21 mouse cellular contexts compared by ENCODE assay signal in genomic region chr15:83180004-83180403, GRCm38 (mm10). TPM values are rescaled to one million over a fixed set of nuclear protein-coding genes. Genes with fewer than 3 reads are reported as not detected.
DNase-seq lines count a peak whose midpoint lies in the region; ATAC-seq and TF ChIP-seq lines count a peak whose summit lies in the region.
"Had no signal": no experiment of that assay in that cellular context is flagged by ENCODE, and none has a peak within 500 bp of the region (broad histone marks: within the 10 kb centered on the region; RNA-seq: fewer than 3 reads in every experiment).

No protein-coding gene starts in this region.

- H3K9ac ChIP-seq in midbrain, embryonic 11.5 days (ENCODE audit: low read length), result no peak overlapping the region
- H3K9ac ChIP-seq in midbrain, embryonic 16.5 days (ENCODE audit: low read depth, low read length), result no peak overlapping the region
- H3K9ac ChIP-seq in ES-Bruce4 (ENCODE audit: low read depth, poor library complexity, severe bottlenecking), result no peak overlapping the region
- no peak overlapping the region for H3K9ac ChIP-seq in ES-E14 (ENCODE audit: insufficient read depth, low read depth, low read length, poor library complexity, severe bottlenecking)
- H3K9ac ChIP-seq: embryonic facial prominence, embryonic 12.5 days; forebrain, embryonic 13.5 days; forebrain, embryonic 15.5 days; forebrain, postnatal 0 days had no signal

- H3K4me2 ChIP-seq in midbrain, embryonic 11.5 days, result no peak overlapping the region
- H3K4me2 ChIP-seq in midbrain, embryonic 16.5 days (ENCODE audit: low read length), result no peak overlapping the region
- H3K4me2 ChIP-seq: embryonic facial prominence, embryonic 12.5 days; forebrain, embryonic 13.5 days; forebrain, embryonic 15.5 days had no signal

- no peaks in the 10 kb centered on the region for H3K4me1 ChIP-seq in midbrain, embryonic 11.5 days (ENCODE audit: control insufficient read depth, insufficient read depth, low read length)
- no peaks in the 10 kb centered on the region for H3K4me1 ChIP-seq in midbrain, embryonic 16.5 days (ENCODE audit: control insufficient read depth, insufficient read depth, low read length)
- H3K4me1 ChIP-seq in ES-Bruce4 (ENCODE audit: control insufficient read depth, insufficient read depth, low read length), result peaks cover 9% of the 10 kb centered on the region
- H3K4me1 ChIP-seq in ES-E14 (ENCODE audit: control insufficient read depth in 2 of 2, insufficient read depth in 2 of 2, low read length in 2 of 2, poor library complexity in 1 of 2), result peaks cover 0 to 29% of the 10 kb centered on the region in 2 experiments; a peak in 3 of 4 replicates
- H3K4me1 ChIP-seq: embryonic facial prominence, embryonic 12.5 days; forebrain, embryonic 13.5 days; forebrain, embryonic 15.5 days had no signal

- in situ Hi-C loops in ES-E14 (cut with MboI; ENCODE audit: low sequenced_read_pairs in 2 of 2, unreplicated experiment in 2 of 2), result no loop called here

- H3K9me3 ChIP-seq in midbrain, embryonic 11.5 days (ENCODE audit: control insufficient read depth, low read length), result no peaks in the 10 kb centered on the region
- H3K9me3 ChIP-seq in midbrain, embryonic 16.5 days (replicated peaks; ENCODE audit: control insufficient read depth, low read length, poor library complexity, severe bottlenecking), result no peaks in the 10 kb centered on the region
- H3K9me3 ChIP-seq in ES-Bruce4 (replicated peaks; ENCODE audit: control insufficient read depth, insufficient read depth, low read length, poor library complexity, severe bottlenecking), result no peaks in the 10 kb centered on the region
- H3K9me3 ChIP-seq in ES-E14 (ENCODE audit: control insufficient read depth, insufficient read depth, low read depth, low read length), result no peaks in the 10 kb centered on the region
- H3K9me3 ChIP-seq: embryonic facial prominence, embryonic 10.5 days; embryonic facial prominence, embryonic 12.5 days; forebrain, embryonic 13.5 days; forebrain, embryonic 15.5 days had no signal

- no peak for TF ChIP-seq CTCF in ES-Bruce4 (IDR thresholded peaks at IDR 0.05; ENCODE audit: low read depth, low read length)

- peak; percentile 26 for DNase-seq in midbrain, embryonic 11.5 days (ENCODE audit: low spot score, missing footprints)
- DNase-seq in ES-E14 (ENCODE audit: low read depth, low spot score), result no peak
- DNase-seq in ZHBTc4 (ENCODE audit: low read depth, low spot score), result peak; percentile 70
- no peak for DNase-seq in testis, postnatal 14 days (ENCODE audit: low spot score)
- no peak for DNase-seq in urinary bladder, postnatal 10 days (ENCODE audit: low spot score)
- DNase-seq in natural killer cell, adult 2 months (ENCODE audit: low spot score in 2 of 2), result no peak
- DNase-seq: adrenal gland, adult 2 months; adrenal gland, postnatal 10 days; adrenal gland, postnatal 25 days; cerebellum, adult 11 months; cerebellum, adult 18-20 months; cerebellum, adult 8-10 months; cerebellum, adult 9-11 months; cerebellum, postnatal 25 days; forebrain, postnatal 0 days had no signal

- no peak overlapping the region for H3K4me3 ChIP-seq in midbrain, embryonic 11.5 days (ENCODE audit: low read depth, low read length)
- H3K4me3 ChIP-seq in midbrain, embryonic 16.5 days (ENCODE audit: low read depth, low read length), result no peak overlapping the region
- H3K4me3 ChIP-seq in ES-Bruce4 (ENCODE audit: low read depth, low read length) (no peak overlapping the region), ES-E14 (ENCODE audit: insufficient read depth in 1 of 2, low read depth in 1 of 2, low read length in 2 of 2, poor library complexity in 1 of 2, severe bottlenecking in 1 of 2) (no peak overlapping the region; a peak in 1 of 4 replicates)
- H3K4me3 ChIP-seq: embryonic facial prominence, embryonic 10.5 days; embryonic facial prominence, embryonic 12.5 days; forebrain, embryonic 13.5 days; forebrain, embryonic 15.5 days had no signal

- no peak for ATAC-seq in midbrain, embryonic 11.5 days (ENCODE audit: low FRiP score)
- ATAC-seq in midbrain, embryonic 16.5 days, result no peak
- ATAC-seq: forebrain, embryonic 13.5 days; forebrain, embryonic 15.5 days; forebrain, postnatal 0 days had no signal

- no peaks in the 10 kb centered on the region for H3K36me3 ChIP-seq in midbrain, embryonic 11.5 days (ENCODE audit: control insufficient read depth, insufficient read depth, low read length)
- H3K36me3 ChIP-seq in midbrain, embryonic 16.5 days (ENCODE audit: control insufficient read depth, insufficient read depth, low read length), result no peaks in the 10 kb centered on the region
- no peaks in the 10 kb centered on the region for H3K36me3 ChIP-seq in ES-Bruce4 (ENCODE audit: control insufficient read depth, insufficient read depth, low read length, poor library complexity, severe bottlenecking)
- no peaks in the 10 kb centered on the region for H3K36me3 ChIP-seq in ES-E14 (ENCODE audit: control insufficient read depth, insufficient read depth, low read length, poor library complexity, severe bottlenecking)
- H3K36me3 ChIP-seq: embryonic facial prominence, embryonic 10.5 days; embryonic facial prominence, embryonic 12.5 days; forebrain, embryonic 15.5 days had no signal

- H3K27me3 ChIP-seq in midbrain, embryonic 11.5 days (ENCODE audit: control insufficient read depth, insufficient read depth, low read length), result no peaks in the 10 kb centered on the region
- no peaks in the 10 kb centered on the region for H3K27me3 ChIP-seq in midbrain, embryonic 16.5 days (ENCODE audit: control insufficient read depth, insufficient read depth, low read depth, low read length)
- H3K27me3 ChIP-seq in ES-Bruce4 (ENCODE audit: control insufficient read depth, insufficient read depth, low read length, poor library complexity, severe bottlenecking), result no peaks in the 10 kb centered on the region
- H3K27me3 ChIP-seq: embryonic facial prominence, embryonic 12.5 days; forebrain, embryonic 13.5 days; forebrain, embryonic 15.5 days had no signal

- TF ChIP-seq POLR2A in ES-Bruce4 (IDR thresholded peaks at IDR 0.05; ENCODE audit: insufficient read depth, low read length), result no peak

- no peak for TF ChIP-seq EP300 in ES-Bruce4 (IDR thresholded peaks at IDR 0.05; ENCODE audit: insufficient read depth, low read depth, low read length)

- WGBS in midbrain, embryonic 11.5 days, result 90% methylated on average over 6 of the region's 6 CpGs
- 88% methylated on average over 6 of the region's 6 CpGs for WGBS in midbrain, embryonic 16.5 days

- no peak overlapping the region for H3K27ac ChIP-seq in midbrain, embryonic 11.5 days (ENCODE audit: low read depth, low read length)
- no peak overlapping the region for H3K27ac ChIP-seq in midbrain, embryonic 16.5 days (ENCODE audit: low read length)
- H3K27ac ChIP-seq in ES-Bruce4 (ENCODE audit: insufficient read depth, low read length) (0 out of 2 replicates have a peak overlapping the region, but pooled peaks have one; percentile 12), ES-E14 (ENCODE audit: insufficient read depth, low read depth, low read length, poor library complexity, severe bottlenecking) (0 out of 2 replicates have a peak overlapping the region, but pooled peaks have one; percentile 8)
- H3K27ac ChIP-seq: embryonic facial prominence, embryonic 10.5 days; embryonic facial prominence, embryonic 12.5 days; forebrain, embryonic 13.5 days; forebrain, embryonic 15.5 days had no signal

TF ChIP-seq in ES-E14, 5 proteins besides CTCF, POLR2A, EP300 and RAD21:
- TF ChIP-seq ZC3H11A (IDR thresholded peaks at IDR 0.05; ENCODE audit: borderline replicate concordance, low read depth, low read length), result no peak
- TF ChIP-seq ZNF384 (IDR thresholded peaks at IDR 0.05; ENCODE audit: low read depth, low read length), result no peak
- TF ChIP-seq HCFC1 (IDR thresholded peaks at IDR 0.05; ENCODE audit: borderline replicate concordance, insufficient read depth, low read length), result no peak
- TF ChIP-seq CHD2 (IDR thresholded peaks at IDR 0.05; ENCODE audit: low read depth, low read length), result no peak
- TF ChIP-seq MAFK (IDR thresholded peaks at IDR 0.05; ENCODE audit: insufficient read depth, low read depth, low read length), result no peak

RNA-seq across cellular contexts. Expression of gene Cyb5r3, which starts 7.6 kb away (rescaled TPM):
- polyA plus RNA-seq in midbrain, embryonic 11.5 days (2014; fragmentation: Nextera tagmentation; extraction: Ambion mirVana), result 156 and 161 TPM in 2 replicates
- polyA plus RNA-seq in midbrain, embryonic 16.5 days (2015; fragmentation: Nextera tagmentation; extraction: Ambion mirVana), result 107 and 121 TPM in 2 replicates
- polyA plus RNA-seq in ES-Bruce4 (2011; ENCODE audit: insufficient read depth, insufficient read length, low read depth, missing spikeins), result 188 and 200 TPM in 2 replicates
- total RNA-seq in ES-E14 (2012; rRNA removed), result 81.5 and 94.2 TPM in 2 replicates

RNA-seq across cellular contexts. Expression of gene Poldip3, which starts 30.8 kb away (rescaled TPM):
- polyA plus RNA-seq in midbrain, embryonic 11.5 days (2014; fragmentation: Nextera tagmentation; extraction: Ambion mirVana), result 167 and 173 TPM in 2 replicates
- polyA plus RNA-seq in midbrain, embryonic 16.5 days (2015; fragmentation: Nextera tagmentation; extraction: Ambion mirVana), result 140 and 145 TPM in 2 replicates
- 97.9 and 113 TPM in 2 replicates for polyA plus RNA-seq in ES-Bruce4 (2011; ENCODE audit: insufficient read depth, insufficient read length, low read depth, missing spikeins)
- 104 and 165 TPM in 2 replicates for total RNA-seq in ES-E14 (2012; rRNA removed)

RNA-seq across cellular contexts. Expression of gene Rrp7a, which starts 57.4 kb away (rescaled TPM):
- polyA plus RNA-seq in midbrain, embryonic 11.5 days (2014; fragmentation: Nextera tagmentation; extraction: Ambion mirVana), result 70.5 and 79.6 TPM in 2 replicates
- polyA plus RNA-seq in midbrain, embryonic 16.5 days (2015; fragmentation: Nextera tagmentation; extraction: Ambion mirVana), result 90.6 and 93.0 TPM in 2 replicates
- polyA plus RNA-seq in ES-Bruce4 (2011; ENCODE audit: insufficient read depth, insufficient read length, low read depth, missing spikeins), result 90.8 and 102 TPM in 2 replicates
- total RNA-seq in ES-E14 (2012; rRNA removed), result 103 and 114 TPM in 2 replicates

Comparison
In these comparisons a context has a peak if more than half of its experiments do, and no peak if none do; other contexts are left out.
1. DNase-seq: peak in midbrain, embryonic 11.5 days (single experiment) and ZHBTc4 (single experiment); none in ES-E14 (single experiment), testis, postnatal 14 days (single experiment), urinary bladder, postnatal 10 days (single experiment) and natural killer cell, adult 2 months (0 of 2).
2. H3K27ac ChIP-seq: peak in ES-Bruce4 (single experiment) and ES-E14 (single experiment); none in midbrain, embryonic 11.5 days (single experiment) and midbrain, embryonic 16.5 days (single experiment).